ENCODE assay signal across 11 mouse cellular contexts in the genomic region with DNA sequence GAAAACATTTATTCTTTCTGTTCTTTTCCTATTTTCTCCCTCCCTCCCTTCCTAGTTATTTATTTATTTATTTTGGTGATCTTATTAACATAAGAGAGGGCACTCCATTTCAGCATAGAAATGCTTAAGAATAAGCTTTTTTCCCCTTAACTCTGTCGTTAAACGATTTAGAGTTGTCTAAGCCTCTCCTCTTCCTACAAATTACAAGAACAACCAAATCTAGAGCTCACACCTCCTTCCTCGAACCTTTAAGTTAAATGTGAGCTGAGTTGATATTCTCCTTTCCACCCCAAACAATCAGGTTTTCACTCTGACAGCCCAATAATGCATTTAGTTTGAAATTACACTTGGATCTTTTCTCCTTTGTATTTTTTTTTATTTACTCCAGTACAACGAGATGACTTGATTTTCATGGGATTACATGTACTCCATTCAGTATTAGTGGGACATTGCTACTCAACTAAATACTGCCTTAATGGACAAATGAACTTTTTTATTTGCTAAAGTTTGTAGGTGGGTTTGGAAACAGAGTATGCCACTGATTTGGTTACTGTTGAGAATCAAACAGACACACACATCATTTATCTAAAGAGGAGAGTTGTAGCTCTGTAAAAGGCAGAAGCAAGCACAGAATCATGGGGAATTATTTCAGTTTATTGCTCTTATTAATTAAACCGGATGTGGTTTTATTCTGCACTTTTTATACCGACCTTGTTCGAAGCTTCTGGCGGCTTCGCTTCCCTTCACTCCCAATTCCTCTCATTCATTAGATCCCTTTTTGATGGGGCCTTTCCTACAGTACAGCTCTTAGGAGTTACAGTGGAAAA.
DNase-seq lines count a peak whose midpoint lies in the region; ATAC-seq lines count a peak whose summit lies in the region.
"Had no signal": no experiment of that assay in that cellular context is flagged by ENCODE, and none has a peak within 500 bp of the region (broad histone marks: within the 10 kb centered on the region; RNA-seq: fewer than 3 reads in every experiment).

No protein-coding gene starts in this region.

- 0 out of 2 replicates have a peak overlapping the region, but pooled peaks have one; percentile 12 for H3K9ac ChIP-seq in embryonic facial prominence, embryonic 14.5 days (ENCODE audit: low read depth, low read length)
- peak overlapping the region; percentile 69; the same call in 1 of the 2 replicates for H3K9ac ChIP-seq in neural tube, embryonic 12.5 days

- H3K36me3 ChIP-seq in embryonic facial prominence, embryonic 14.5 days (ENCODE audit: control insufficient read depth, insufficient read depth, low read length), result no peaks in the 10 kb centered on the region
- H3K36me3 ChIP-seq in neural tube, embryonic 12.5 days, result no peaks in the 10 kb centered on the region

- WGBS in embryonic facial prominence, embryonic 14.5 days, result 7% methylated on average over 9 of the region's 9 CpGs
- 2% methylated on average over 9 of the region's 9 CpGs for WGBS in neural tube, embryonic 12.5 days

- peaks cover 16% of the 10 kb centered on the region; the same call in 1 of the 2 replicates for H3K4me1 ChIP-seq in embryonic facial prominence, embryonic 14.5 days (ENCODE audit: control insufficient read depth, insufficient read depth, low read length)
- peaks cover 42% of the 10 kb centered on the region for H3K4me1 ChIP-seq in neural tube, embryonic 12.5 days

- ATAC-seq in embryonic facial prominence, embryonic 14.5 days (ENCODE audit: low read depth), result no peak
- no peak for ATAC-seq in neural tube, embryonic 12.5 days (ENCODE audit: low FRiP score, low read depth)
- ATAC-seq: Patski had no signal

- DNase-seq in embryo, embryonic 11 days, result peak; percentile 18
- DNase-seq in embryo, embryonic 10 days (ENCODE audit: low spot score), result no peak
- peak; percentile 8 to 12 for DNase-seq in layer of hippocampus, postnatal 14 days (ENCODE audit: low spot score in 2 of 2)
- DNase-seq in layer of hippocampus, postnatal 36 days, result no peak
- DNase-seq in embryonic facial prominence, embryonic 14.5 days (ENCODE audit: low spot score), result no peak
- DNase-seq in layer of hippocampus, adult 9-11 months, result no peak
- no peak for DNase-seq in gastrocnemius, adult 18-20 months (ENCODE audit: low spot score)
- DNase-seq: gastrocnemius, postnatal 25 days; lung, postnatal 14 days had no signal

- H3K4me2 ChIP-seq in embryonic facial prominence, embryonic 14.5 days (ENCODE audit: low read depth, low read length), result peak overlapping the region; percentile 82
- H3K4me2 ChIP-seq in neural tube, embryonic 12.5 days (replicated peaks), result peak overlapping the region; percentile 88

- peaks cover 54% of the 10 kb centered on the region for H3K27me3 ChIP-seq in embryonic facial prominence, embryonic 14.5 days (replicated peaks; ENCODE audit: control insufficient read depth, insufficient read depth, low read length)
- no peaks in the 10 kb centered on the region for H3K27me3 ChIP-seq in neural tube, embryonic 12.5 days (replicated peaks)

- 0 out of 2 replicates have a peak overlapping the region, but pooled peaks have one; percentile 24 for H3K4me3 ChIP-seq in embryonic facial prominence, embryonic 14.5 days (ENCODE audit: low read depth, low read length)
- H3K4me3 ChIP-seq in neural tube, embryonic 12.5 days, result no peak overlapping the region

- no peaks in the 10 kb centered on the region for H3K9me3 ChIP-seq in embryonic facial prominence, embryonic 14.5 days (ENCODE audit: control insufficient read depth, low read length)
- no peaks in the 10 kb centered on the region for H3K9me3 ChIP-seq in neural tube, embryonic 12.5 days

- peak overlapping the region; percentile 63; the same call in 1 of the 2 replicates for H3K27ac ChIP-seq in embryonic facial prominence, embryonic 14.5 days (replicated peaks; ENCODE audit: low read depth, low read length)
- H3K27ac ChIP-seq in neural tube, embryonic 12.5 days, result peak overlapping the region; percentile 89

Comparison
In these comparisons a context has a peak if more than half of its experiments do, and no peak if none do; other contexts are left out.
1. DNase-seq: peak in embryo, embryonic 11 days (single experiment) and layer of hippocampus, postnatal 14 days (2 of 2); none in embryo, embryonic 10 days (single experiment), layer of hippocampus, postnatal 36 days (0 of 2), embryonic facial prominence, embryonic 14.5 days (single experiment), layer of hippocampus, adult 9-11 months (single experiment) and gastrocnemius, adult 18-20 months (single experiment).